Mouse (Mus musculus) brain, embryonic 14.5 days (tissue): ENCODE measurements at regions not wholly inside any gene's neighbourhood (a gene's known extent, or its start where the extent isn't known, plus 50 kb on each side); places are given as distances from the start of the nearest gene placed in this dataset.

Experiments used
- DNase-seq: peaks from one replicate; pipeline ENCODE4 v3.0.0-alpha.2; 2011; ENCODE audit warnings: low read depth
- CTCF ChIP-seq: fragments of 200-500 bp; IDR thresholded peaks from 2 replicates; pipeline ENCODE4 v1.5.1; 2012; ENCODE audit warnings: inconsistent platforms, mild to moderate bottlenecking, moderate library complexity, borderline replicate concordance; ENCODE audit not compliant: insufficient read depth, insufficient read length; ENCODE audit errors: extremely low read depth
- POLR2A ChIP-seq: fragments of 200-500 bp; IDR thresholded peaks from 2 replicates; pipeline ENCODE4 v1.6.1; 2012; ENCODE audit warnings: mild to moderate bottlenecking, inconsistent platforms, borderline replicate concordance; ENCODE audit not compliant: poor library complexity, insufficient read depth, insufficient read length, severe bottlenecking; ENCODE audit errors: extremely low read depth

- DNase-seq = no peak
- TF ChIP-seq POLR2A (no peak), CTCF (no peak)
Measured at GRCm38 (mm10) chr15:6248470-6248869, 51.1 kb upstream of the Dab2 start.
